Mouse (Mus musculus): ENCODE results near the gene Fxyd4.

DNA sequence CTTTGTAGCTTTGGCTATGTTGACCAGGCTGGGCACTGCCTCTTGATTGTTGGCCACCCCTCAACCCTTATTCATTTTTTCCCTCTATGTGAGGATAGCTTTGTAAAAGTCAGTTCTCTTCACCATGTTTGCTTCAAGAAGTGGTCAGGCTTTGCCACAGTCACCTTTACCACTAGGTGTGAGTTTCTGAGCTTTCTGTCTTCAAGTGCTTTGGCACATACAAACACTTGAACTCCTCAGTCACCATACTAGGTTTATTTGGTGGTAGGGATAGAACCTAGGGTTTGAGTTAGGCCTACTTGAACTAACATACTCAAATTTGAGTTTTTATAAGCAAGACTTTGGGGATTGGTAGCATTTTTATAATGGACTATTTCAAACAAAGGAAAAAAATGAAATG, 23.0 kb downstream of the Fxyd4 start:
- no peak for TF ChIP-seq POLR2A (IDR thresholded peaks at IDR 0.05; ENCODE audit: borderline replicate concordance, low read depth, low read length)
- TF ChIP-seq CTCF (IDR thresholded peaks at IDR 0.05; ENCODE audit: low read depth, low read length), result no peak
